Mouse (Mus musculus): ENCODE results near the gene Tspoap1. TPM values are rescaled to one million over a fixed set of nuclear protein-coding genes. Genes with fewer than 3 reads are reported as not detected.

Gene Tspoap1
- polyA plus RNA-seq, 1 experiment from 2014 or later, result 5.9 TPM

GRCm38 (mm10) chr11:87763511-87763987, 3.2 kb downstream of the Tspoap1 start:
- H3K27me3 ChIP-seq (replicated peaks), result peaks cover 79% of the 10 kb centered on the region

GRCm38 (mm10) chr11:87763988-87764876, 3.9 kb downstream of the Tspoap1 start:
- no peak for ATAC-seq

More at GRCm38 (mm10) chr11:87763511-87763987, 3.2 kb downstream of the Tspoap1 start:
- Histone ChIP-seq H3K4me1 (peaks cover 59% of the 10 kb centered on the region), H3K9me3 (replicated peaks) (no peaks in the 10 kb centered on the region), H3K36me3 (no peaks in the 10 kb centered on the region), H3K9ac (peak overlapping the region; percentile 46; the same call in 1 of the 2 replicates), H3K27ac (no peak overlapping the region), H3K4me3 (peak overlapping the region; percentile 44), H3K4me2 (peak overlapping the region; percentile 69)
- 28% methylated on average over 17 of the region's 17 CpGs for WGBS (ENCODE audit: insufficient replicate concordance)
- ATAC-seq, result no peak

GRCm38 (mm10) chr11:87768745-87769144, 8.4 kb downstream of the Tspoap1 start:
- peaks cover 19% of the 10 kb centered on the region for H3K4me1 ChIP-seq
- H3K27me3 ChIP-seq (replicated peaks), result peaks cover 42% of the 10 kb centered on the region
- H3K9me3 ChIP-seq (replicated peaks), result no peaks in the 10 kb centered on the region
- WGBS (ENCODE audit: insufficient replicate concordance), result 59% methylated on average over 4 of the region's 4 CpGs
- H3K4me3 ChIP-seq, result no peak overlapping the region
- no peaks in the 10 kb centered on the region for H3K36me3 ChIP-seq
- no peak overlapping the region for H3K27ac ChIP-seq
- H3K4me2 ChIP-seq, result no peak overlapping the region
- peak; percentile 53; the same call in 1 of the 2 replicates for ATAC-seq
- H3K9ac ChIP-seq, result no peak overlapping the region

More at GRCm38 (mm10) chr11:87763988-87764876, 3.9 kb downstream of the Tspoap1 start:
- peaks cover 55% of the 10 kb centered on the region for H3K4me1 ChIP-seq
- peak overlapping the region; percentile 44 for H3K4me3 ChIP-seq
- WGBS (ENCODE audit: insufficient replicate concordance), result 7% methylated on average over 65 of the region's 65 CpGs
- peak overlapping the region; percentile 46 for H3K9ac ChIP-seq
- peaks cover 79% of the 10 kb centered on the region for H3K27me3 ChIP-seq (replicated peaks)
- H3K36me3 ChIP-seq, result no peaks in the 10 kb centered on the region
- H3K9me3 ChIP-seq (replicated peaks), result no peaks in the 10 kb centered on the region
- peak overlapping the region; percentile 69 for H3K4me2 ChIP-seq
- H3K27ac ChIP-seq, result no peak overlapping the region

DNA sequence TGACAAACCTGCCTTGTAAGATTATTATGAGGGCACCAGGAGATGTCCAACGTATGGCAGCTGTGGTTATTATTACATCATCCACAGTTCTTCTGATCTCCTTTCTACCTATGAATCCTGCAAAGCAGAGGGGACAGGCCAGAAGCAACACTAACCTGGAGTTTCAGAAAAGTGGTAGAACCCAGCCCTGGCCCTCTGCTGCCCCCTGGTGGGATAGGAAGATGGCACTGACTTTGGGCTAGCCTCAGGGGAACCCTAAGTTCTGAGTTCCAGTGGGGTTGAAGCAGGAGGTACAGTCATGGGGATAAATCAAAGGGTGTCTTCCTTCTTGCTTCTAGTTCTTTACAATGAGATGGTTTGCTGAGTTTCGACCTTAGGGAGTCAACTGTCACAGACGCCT, 10.6 kb downstream of the Tspoap1 start:
- Histone ChIP-seq H3K9me3 (replicated peaks) (no peaks in the 10 kb centered on the region), H3K4me3 (no peak overlapping the region), H3K9ac (no peak overlapping the region), H3K4me2 (no peak overlapping the region), H3K4me1 (peaks cover 7% of the 10 kb centered on the region), H3K36me3 (no peaks in the 10 kb centered on the region), H3K27me3 (replicated peaks) (peaks cover 20% of the 10 kb centered on the region), H3K27ac (no peak overlapping the region)
- 0 out of 2 replicates have a peak, but pooled peaks have one; percentile 43 for ATAC-seq
- 41% methylated on average over 3 of the region's 3 CpGs for WGBS (ENCODE audit: insufficient replicate concordance)

DNA sequence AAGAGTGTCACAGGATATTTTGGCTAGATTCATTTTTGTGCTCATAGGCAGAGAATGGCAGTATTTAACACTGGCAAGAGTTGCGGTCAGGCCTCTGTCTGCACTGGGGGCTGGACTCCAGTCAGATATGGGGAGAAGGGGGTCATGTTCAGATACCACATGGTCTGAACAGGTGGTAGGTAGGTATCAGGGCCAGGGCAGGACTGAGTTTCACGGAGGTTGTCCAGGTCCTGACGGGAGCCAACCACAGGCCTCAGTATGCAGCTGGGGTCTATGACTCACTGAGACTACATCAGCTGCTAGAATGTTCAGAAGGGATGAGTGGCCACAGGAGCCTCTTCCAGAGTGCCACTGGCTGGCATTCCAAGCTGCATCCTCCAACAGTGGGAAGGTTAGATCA, 12.0 kb downstream of the Tspoap1 start:
- WGBS (ENCODE audit: insufficient replicate concordance), result 79% methylated on average over 3 of the region's 3 CpGs
- peaks cover 6% of the 10 kb centered on the region; the same call in 1 of the 2 replicates for H3K27me3 ChIP-seq (replicated peaks)
- no peaks in the 10 kb centered on the region for H3K36me3 ChIP-seq
- ATAC-seq, result no peak
- no peak overlapping the region for H3K27ac ChIP-seq
- no peaks in the 10 kb centered on the region for H3K9me3 ChIP-seq (replicated peaks)
- no peak overlapping the region for H3K4me2 ChIP-seq
- H3K4me3 ChIP-seq, result no peak overlapping the region
- no peak overlapping the region for H3K9ac ChIP-seq
- peaks cover 7% of the 10 kb centered on the region for H3K4me1 ChIP-seq

- H3K27ac ChIP-seq, result no peak overlapping the region
Measured at GRCm38 (mm10) chr11:87778100-87778765, 17.9 kb downstream of the Tspoap1 start.

DNA sequence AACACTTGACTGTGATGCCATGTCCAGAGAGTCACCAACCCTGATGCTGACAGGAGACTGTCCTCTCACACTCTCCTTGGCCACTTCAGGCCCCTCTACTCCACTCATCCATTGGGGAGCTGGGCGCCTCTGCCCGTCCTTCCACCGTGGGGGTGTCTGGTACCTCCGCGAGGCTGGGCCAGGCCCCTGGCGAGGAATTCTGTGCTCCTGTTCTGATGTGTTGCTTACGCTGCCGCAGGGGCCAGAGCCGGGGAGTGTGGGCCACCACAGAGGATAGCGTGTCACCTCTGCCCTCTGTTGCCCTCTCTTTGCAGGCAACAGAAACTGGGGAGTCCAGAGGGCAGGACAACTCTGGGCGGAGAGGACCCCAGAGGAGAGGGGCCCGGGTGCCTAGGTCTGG, 18.6 kb downstream of the Tspoap1 start:
- peak; percentile 13; the same call in 1 of the 2 replicates for ATAC-seq
- H3K27me3 ChIP-seq (replicated peaks), result peaks cover 27% of the 10 kb centered on the region; the same call in 1 of the 2 replicates
- 0 out of 2 replicates have a peak, but pooled peaks cover 4% of the 10 kb centered on the region for H3K36me3 ChIP-seq
- peak overlapping the region; percentile 67 for H3K4me2 ChIP-seq
- H3K9me3 ChIP-seq (replicated peaks), result no peaks in the 10 kb centered on the region
- H3K9ac ChIP-seq, result peak overlapping the region; percentile 17; the same call in 1 of the 2 replicates
- H3K4me1 ChIP-seq, result peaks cover 23% of the 10 kb centered on the region
- H3K27ac ChIP-seq, result no peak overlapping the region
- peak overlapping the region; percentile 32; the same call in 1 of the 2 replicates for H3K4me3 ChIP-seq
- 62% methylated on average over 12 of the region's 12 CpGs for WGBS (ENCODE audit: insufficient replicate concordance)

More at GRCm38 (mm10) chr11:87778100-87778765, 17.9 kb downstream of the Tspoap1 start:
- peak overlapping the region; percentile 67 for H3K4me2 ChIP-seq
- WGBS (ENCODE audit: insufficient replicate concordance), result 33% methylated on average over 32 of the region's 32 CpGs
- H3K4me1 ChIP-seq, result peaks cover 18% of the 10 kb centered on the region
- no peaks in the 10 kb centered on the region for H3K9me3 ChIP-seq (replicated peaks)
- peaks cover 27% of the 10 kb centered on the region; the same call in 1 of the 2 replicates for H3K27me3 ChIP-seq (replicated peaks)
- H3K36me3 ChIP-seq, result 0 out of 2 replicates have a peak, but pooled peaks cover 4% of the 10 kb centered on the region
- H3K4me3 ChIP-seq, result peak overlapping the region; percentile 32
- ATAC-seq, result peak; percentile 62; the same call in 1 of the 2 replicates
- peak overlapping the region; percentile 17; the same call in 1 of the 2 replicates for H3K9ac ChIP-seq

GRCm38 (mm10) chr11:87779392-87779791, 19.1 kb downstream of the Tspoap1 start:
- 0 out of 2 replicates have a peak, but pooled peaks cover 4% of the 10 kb centered on the region for H3K36me3 ChIP-seq
- no peak for ATAC-seq
- H3K4me2 ChIP-seq, result no peak overlapping the region
- H3K4me3 ChIP-seq, result no peak overlapping the region
- no peak overlapping the region for H3K27ac ChIP-seq
- peaks cover 27% of the 10 kb centered on the region; the same call in 1 of the 2 replicates for H3K27me3 ChIP-seq (replicated peaks)
- peaks cover 25% of the 10 kb centered on the region for H3K4me1 ChIP-seq
- WGBS (ENCODE audit: insufficient replicate concordance), result 51% methylated on average over 4 of the region's 4 CpGs
- H3K9ac ChIP-seq, result no peak overlapping the region
- H3K9me3 ChIP-seq (replicated peaks), result no peaks in the 10 kb centered on the region

DNA sequence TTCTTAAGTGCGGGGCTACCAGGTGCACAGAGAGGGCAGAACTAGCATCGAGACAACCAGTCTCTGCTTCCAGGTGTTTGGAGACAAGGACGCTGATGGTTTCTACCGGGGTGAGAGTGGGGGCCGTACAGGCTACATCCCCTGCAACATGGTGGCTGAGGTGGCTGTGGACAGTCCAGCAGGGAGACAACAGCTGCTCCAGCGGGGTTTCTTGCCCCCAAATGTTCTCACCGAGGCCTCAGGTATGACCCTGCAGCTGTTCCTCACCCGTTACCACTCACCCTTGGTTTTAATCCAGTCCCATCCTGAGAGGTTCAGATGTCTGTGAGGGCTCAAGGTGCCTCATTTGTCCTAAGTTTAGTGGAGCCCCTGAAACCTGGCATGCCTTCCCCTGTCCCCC, 19.8 kb downstream of the Tspoap1 start:
- ATAC-seq, result no peak
- 80% methylated on average over 8 of the region's 8 CpGs for WGBS (ENCODE audit: insufficient replicate concordance)
- H3K9ac ChIP-seq, result no peak overlapping the region
- H3K4me2 ChIP-seq, result no peak overlapping the region
- 0 out of 2 replicates have a peak, but pooled peaks cover 4% of the 10 kb centered on the region for H3K36me3 ChIP-seq
- H3K27ac ChIP-seq, result no peak overlapping the region
- H3K27me3 ChIP-seq (replicated peaks), result peaks cover 27% of the 10 kb centered on the region; the same call in 1 of the 2 replicates
- peaks cover 25% of the 10 kb centered on the region for H3K4me1 ChIP-seq
- H3K4me3 ChIP-seq, result no peak overlapping the region
- no peaks in the 10 kb centered on the region for H3K9me3 ChIP-seq (replicated peaks)

DNA sequence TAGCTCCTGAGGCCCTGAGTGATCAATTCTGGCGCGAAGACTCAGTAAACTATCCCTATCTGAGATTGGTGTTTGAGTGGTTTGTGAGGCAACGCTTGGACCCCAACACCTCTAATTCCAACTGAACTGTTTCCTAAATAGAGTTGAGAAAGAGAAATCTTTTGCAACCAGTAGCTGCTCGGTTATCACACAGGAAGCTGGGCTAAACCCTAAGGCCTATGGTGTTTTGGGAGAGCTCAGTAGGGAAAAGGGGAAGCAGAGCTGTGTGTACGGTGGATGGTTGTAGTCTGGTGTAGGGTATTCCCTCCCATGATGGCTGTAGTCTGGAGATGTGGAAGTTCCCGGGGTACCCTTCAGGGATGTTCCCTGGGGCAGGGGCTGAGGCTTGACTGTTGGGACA, 29.7 kb downstream of the Tspoap1 start:
- no peaks in the 10 kb centered on the region for H3K9me3 ChIP-seq (replicated peaks)
- no peak overlapping the region for H3K9ac ChIP-seq
- 0 out of 2 replicates have a peak, but pooled peaks cover 10% of the 10 kb centered on the region for H3K27me3 ChIP-seq (replicated peaks)
- H3K36me3 ChIP-seq, result no peaks in the 10 kb centered on the region
- ATAC-seq, result no peak
- no peak overlapping the region for H3K4me2 ChIP-seq
- H3K4me3 ChIP-seq, result no peak overlapping the region
- WGBS (ENCODE audit: insufficient replicate concordance), result 24% methylated on average over 6 of the region's 6 CpGs
- H3K27ac ChIP-seq, result no peak overlapping the region
- H3K4me1 ChIP-seq, result no peaks in the 10 kb centered on the region; the same call in 1 of the 2 replicates

DNA sequence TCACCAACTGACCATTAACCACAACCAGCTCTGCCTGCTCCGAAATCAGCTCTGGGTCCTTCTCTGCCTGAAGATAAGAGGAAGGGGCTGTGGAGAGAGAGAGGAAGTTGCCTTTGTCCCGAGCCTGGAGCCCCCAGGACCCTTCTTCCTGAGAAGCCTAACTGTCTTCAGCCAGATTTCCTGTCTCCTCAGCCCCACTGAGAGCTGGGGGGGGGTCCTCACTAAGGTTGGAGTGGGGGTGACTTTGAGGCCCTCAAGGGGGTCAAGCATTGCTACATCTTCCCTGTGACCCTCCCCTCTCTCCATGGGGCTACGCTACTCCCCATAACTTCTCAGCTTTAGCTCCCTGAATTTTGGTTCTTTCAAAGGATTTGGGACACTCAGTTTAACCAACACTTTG, 33.1 kb downstream of the Tspoap1 start, which contains the start of gene Mpo:
Gene Mpo, plus strand, starts transcription at position 122 of the 400 bp plus-strand sequence.
- H3K36me3 ChIP-seq, result no peaks in the 10 kb centered on the region
- peaks cover 19% of the 10 kb centered on the region for H3K27me3 ChIP-seq (replicated peaks)
- H3K9ac ChIP-seq, result peak within 1 kb of the TSS; percentile 3; the same call in 1 of the 2 replicates
- H3K27ac ChIP-seq, result peak within 1 kb of the TSS; percentile 52; the same call in 1 of the 2 replicates
- no peak for ATAC-seq
- H3K4me2 ChIP-seq, result 0 out of 2 replicates have a peak within 1 kb of the TSS, but pooled peaks have one; percentile 16
- H3K9me3 ChIP-seq (replicated peaks), result no peaks in the 10 kb centered on the region
- peak within 1 kb of the TSS; percentile 20; the same call in 1 of the 2 replicates for H3K4me3 ChIP-seq
- 14% methylated on average over 3 of the region's 3 CpGs for WGBS (ENCODE audit: insufficient replicate concordance)
- H3K4me1 ChIP-seq, result no peaks in the 10 kb centered on the region; the same call in 1 of the 2 replicates

All from liver, embryonic 12.5 days (tissue).